Mouse (Mus musculus): ENCODE data around the gene Top2a. TPM values are rescaled to one million over a fixed set of nuclear protein-coding genes. Genes with fewer than 3 reads are reported as not detected.

The Top2a gene
- polyA plus RNA-seq, 1 experiment from 2014 or later = 97.6 TPM

DNA sequence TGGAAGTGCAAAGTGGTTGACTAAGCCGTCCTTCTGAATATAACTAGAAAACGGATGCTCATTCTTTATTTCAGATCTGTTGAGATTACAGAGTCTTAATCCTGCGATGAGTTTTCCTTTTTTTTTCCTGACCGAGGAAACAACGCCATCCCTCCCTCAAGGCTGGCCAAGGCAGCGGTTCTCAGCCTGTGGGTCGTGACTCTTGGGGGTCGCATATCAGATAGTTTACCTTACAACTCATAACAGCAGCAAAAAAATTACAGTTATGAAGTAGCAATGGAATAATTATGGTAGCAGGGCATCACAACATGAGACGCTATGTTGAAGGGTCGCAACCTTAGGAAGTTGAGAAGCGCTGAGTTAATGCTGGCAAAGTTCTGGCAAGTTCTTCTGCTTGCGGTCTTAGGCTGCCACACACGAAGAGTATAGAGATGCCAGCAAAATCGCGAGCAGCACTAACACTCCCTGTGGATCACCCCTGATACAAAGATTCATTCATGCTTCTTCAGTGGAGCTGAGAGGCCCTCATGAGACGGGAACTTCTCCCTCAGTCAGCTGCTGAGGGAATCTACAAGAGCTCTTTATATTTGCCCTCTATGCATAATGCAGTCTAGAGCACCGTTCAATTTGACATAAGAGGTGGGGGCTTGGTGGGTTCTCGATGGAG lies 612 bp upstream of the Top2a start:
- Histone ChIP-seq H3K4me3 (replicated peaks; ENCODE audit: low read length) (peak overlapping the region; percentile 49), H3K27me3 (replicated peaks; ENCODE audit: control insufficient read depth, insufficient read depth, low read length) (no peaks in the 10 kb centered on the region), H3K9ac (replicated peaks; ENCODE audit: low read depth, low read length) (0 out of 2 replicates have a peak overlapping the region, but pooled peaks have one; percentile 33), H3K9me3 (ENCODE audit: control insufficient read depth, low read length) (no peaks in the 10 kb centered on the region), H3K36me3 (ENCODE audit: control insufficient read depth, insufficient read depth) (no peaks in the 10 kb centered on the region), H3K4me1 (replicated peaks; ENCODE audit: control insufficient read depth, insufficient read depth, low read length) (peaks cover 14% of the 10 kb centered on the region), H3K4me2 (ENCODE audit: low read length) (peak overlapping the region; percentile 50), H3K27ac (ENCODE audit: low read length) (peak overlapping the region; percentile 7; the same call in 1 of the 2 replicates)
- WGBS = 47% methylated on average over 18 of the region's 18 CpGs
- 0 out of 2 replicates have a peak, but pooled peaks have one; percentile 1 for ATAC-seq

DNA sequence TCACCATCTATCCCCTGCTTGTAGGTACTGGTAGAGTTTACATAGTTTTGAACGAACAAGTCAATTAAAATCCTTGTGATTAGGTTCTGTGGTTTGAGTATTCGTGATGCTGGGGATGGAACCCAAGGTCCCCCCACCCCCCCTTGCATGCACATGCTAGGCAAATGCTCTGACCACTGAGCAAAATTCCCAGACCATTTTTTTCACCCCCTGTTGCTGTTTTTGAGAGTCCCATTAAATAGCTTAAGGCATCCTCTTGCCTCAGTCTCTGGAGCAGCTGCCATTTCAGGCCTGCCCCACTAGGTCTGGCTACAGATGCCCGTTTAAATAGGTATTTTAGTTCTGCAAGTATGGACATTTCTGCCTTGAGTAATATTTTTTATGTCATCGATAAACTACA lies 895 bp downstream of the Top2a start:
- H3K27me3 ChIP-seq (replicated peaks; ENCODE audit: control insufficient read depth, insufficient read depth, low read length) = no peaks in the 10 kb centered on the region

DNA sequence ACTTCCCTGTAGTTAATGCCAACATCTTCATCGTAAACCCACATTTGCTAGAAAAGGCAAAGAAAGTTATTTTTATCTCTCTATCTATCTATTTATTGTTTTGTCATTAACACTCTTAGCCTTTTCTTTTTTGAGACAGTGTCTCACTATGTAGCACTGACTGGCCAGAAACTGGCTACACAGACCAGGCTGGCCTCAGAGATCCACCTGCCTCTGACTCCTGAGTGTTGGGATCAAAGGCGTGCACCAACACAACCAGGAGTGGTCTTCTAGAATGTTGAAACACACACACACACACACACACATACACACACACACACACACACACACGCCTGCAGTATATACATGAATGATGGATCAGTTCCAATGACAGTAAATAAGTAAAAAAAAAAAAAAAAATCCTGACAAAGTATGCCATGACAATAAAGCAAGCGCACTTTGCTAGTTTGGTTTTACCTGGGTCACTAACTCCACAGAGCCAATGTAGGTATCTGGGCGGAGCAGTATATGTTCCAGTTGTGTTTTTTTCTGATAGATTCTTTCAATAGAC lies 1.5 kb downstream of the Top2a start:
- Histone ChIP-seq H3K9ac (replicated peaks; ENCODE audit: low read depth, low read length) (no peak overlapping the region), H3K36me3 (ENCODE audit: control insufficient read depth, insufficient read depth) (no peaks in the 10 kb centered on the region), H3K9me3 (ENCODE audit: control insufficient read depth, low read length) (no peaks in the 10 kb centered on the region), H3K4me1 (replicated peaks; ENCODE audit: control insufficient read depth, insufficient read depth, low read length) (peaks cover 14% of the 10 kb centered on the region), H3K27ac (ENCODE audit: low read length) (no peak overlapping the region), H3K27me3 (replicated peaks; ENCODE audit: control insufficient read depth, insufficient read depth, low read length) (no peaks in the 10 kb centered on the region), H3K4me2 (ENCODE audit: low read length) (peak overlapping the region; percentile 57), H3K4me3 (replicated peaks; ENCODE audit: low read length) (peak overlapping the region; percentile 55)
- 71% methylated on average over 5 of the region's 5 CpGs for WGBS
- no peak for ATAC-seq

More for the DNA sequence above, 895 bp downstream of the Top2a start:
- Histone ChIP-seq H3K36me3 (ENCODE audit: control insufficient read depth, insufficient read depth) (no peaks in the 10 kb centered on the region), H3K4me2 (ENCODE audit: low read length) (peak overlapping the region; percentile 57), H3K4me1 (replicated peaks; ENCODE audit: control insufficient read depth, insufficient read depth, low read length) (peaks cover 14% of the 10 kb centered on the region), H3K4me3 (replicated peaks; ENCODE audit: low read length) (peak overlapping the region; percentile 55), H3K27ac (ENCODE audit: low read length) (no peak overlapping the region), H3K9ac (replicated peaks; ENCODE audit: low read depth, low read length) (peak overlapping the region; percentile 18), H3K9me3 (ENCODE audit: control insufficient read depth, low read length) (no peaks in the 10 kb centered on the region)
- ATAC-seq = no peak
- 3% methylated on average over 4 of the region's 4 CpGs for WGBS

GRCm38 (mm10) chr11:99019844-99020243 lies 4.1 kb downstream of the Top2a start:
- 97% methylated on average over 6 of the region's 6 CpGs for WGBS
- Histone ChIP-seq H3K27ac (ENCODE audit: low read length) (no peak overlapping the region), H3K4me1 (replicated peaks; ENCODE audit: control insufficient read depth, insufficient read depth, low read length) (peaks cover 13% of the 10 kb centered on the region), H3K27me3 (replicated peaks; ENCODE audit: control insufficient read depth, insufficient read depth, low read length) (no peaks in the 10 kb centered on the region), H3K9ac (replicated peaks; ENCODE audit: low read depth, low read length) (no peak overlapping the region), H3K4me2 (ENCODE audit: low read length) (no peak overlapping the region), H3K4me3 (replicated peaks; ENCODE audit: low read length) (no peak overlapping the region), H3K36me3 (ENCODE audit: control insufficient read depth, insufficient read depth) (no peaks in the 10 kb centered on the region), H3K9me3 (ENCODE audit: control insufficient read depth, low read length) (no peaks in the 10 kb centered on the region)
- ATAC-seq = no peak

DNA sequence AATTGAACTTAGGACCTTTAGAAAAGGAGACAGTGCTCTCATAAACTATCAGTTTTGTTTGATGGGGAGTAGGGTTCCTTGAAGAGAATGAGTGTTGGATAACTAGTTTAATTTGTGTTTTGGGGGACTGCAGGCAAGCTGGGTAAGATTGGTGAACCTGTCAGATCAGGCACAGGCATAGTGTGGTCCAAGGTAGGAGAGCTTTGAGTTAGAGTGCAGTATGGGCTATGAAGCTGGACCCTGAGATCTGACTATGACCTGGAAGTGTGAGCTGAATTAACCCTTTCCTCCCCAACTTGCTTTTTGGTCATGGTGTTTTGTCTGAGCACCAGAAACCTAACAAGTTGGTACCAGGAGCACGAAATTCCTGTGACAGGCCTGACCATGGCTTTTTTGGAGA lies 10.1 kb downstream of the Top2a start:
- Histone ChIP-seq H3K27me3 (replicated peaks; ENCODE audit: control insufficient read depth, insufficient read depth, low read length) (no peaks in the 10 kb centered on the region), H3K36me3 (ENCODE audit: control insufficient read depth, insufficient read depth) (0 out of 2 replicates have a peak, but pooled peaks cover 6% of the 10 kb centered on the region), H3K9ac (replicated peaks; ENCODE audit: low read depth, low read length) (no peak overlapping the region), H3K4me2 (ENCODE audit: low read length) (no peak overlapping the region), H3K9me3 (ENCODE audit: control insufficient read depth, low read length) (no peaks in the 10 kb centered on the region), H3K4me3 (replicated peaks; ENCODE audit: low read length) (no peak overlapping the region), H3K27ac (ENCODE audit: low read length) (no peak overlapping the region), H3K4me1 (replicated peaks; ENCODE audit: control insufficient read depth, insufficient read depth, low read length) (no peaks in the 10 kb centered on the region)
- no peak for ATAC-seq
- WGBS = 97% methylated on average over 1 of the region's 1 CpGs

GRCm38 (mm10) chr11:99010706-99011105 lies 13.3 kb downstream of the Top2a start:
- no peaks in the 10 kb centered on the region for H3K4me1 ChIP-seq (replicated peaks; ENCODE audit: control insufficient read depth, insufficient read depth, low read length)
- 0 out of 2 replicates have a peak, but pooled peaks cover 6% of the 10 kb centered on the region for H3K36me3 ChIP-seq (ENCODE audit: control insufficient read depth, insufficient read depth)
- ATAC-seq = no peak
- H3K27me3 ChIP-seq (replicated peaks; ENCODE audit: control insufficient read depth, insufficient read depth, low read length) = no peaks in the 10 kb centered on the region
- WGBS = 94% methylated on average over 5 of the region's 5 CpGs
- no peak overlapping the region for H3K4me2 ChIP-seq (ENCODE audit: low read length)
- no peak overlapping the region for H3K27ac ChIP-seq (ENCODE audit: low read length)
- H3K4me3 ChIP-seq (replicated peaks; ENCODE audit: low read length) = no peak overlapping the region
- no peaks in the 10 kb centered on the region for H3K9me3 ChIP-seq (ENCODE audit: control insufficient read depth, low read length)
- H3K9ac ChIP-seq (replicated peaks; ENCODE audit: low read depth, low read length) = no peak overlapping the region

- no peaks in the 10 kb centered on the region for H3K4me1 ChIP-seq (replicated peaks; ENCODE audit: control insufficient read depth, insufficient read depth, low read length)
- no peak overlapping the region for H3K9ac ChIP-seq (replicated peaks; ENCODE audit: low read depth, low read length)
- no peaks in the 10 kb centered on the region for H3K27me3 ChIP-seq (replicated peaks; ENCODE audit: control insufficient read depth, insufficient read depth, low read length)
- no peak overlapping the region for H3K4me2 ChIP-seq (ENCODE audit: low read length)
- no peaks in the 10 kb centered on the region for H3K9me3 ChIP-seq (ENCODE audit: control insufficient read depth, low read length)
- 96% methylated on average over 4 of the region's 4 CpGs for WGBS
- no peak overlapping the region for H3K4me3 ChIP-seq (replicated peaks; ENCODE audit: low read length)
- no peak for ATAC-seq
- H3K27ac ChIP-seq (ENCODE audit: low read length) = no peak overlapping the region
- H3K36me3 ChIP-seq (ENCODE audit: control insufficient read depth, insufficient read depth) = 0 out of 2 replicates have a peak, but pooled peaks cover 6% of the 10 kb centered on the region
Observed at GRCm38 (mm10) chr11:99010124-99010523, 13.9 kb downstream of the Top2a start.

GRCm38 (mm10) chr11:99006788-99007187 lies 17.2 kb downstream of the Top2a start:
- Histone ChIP-seq H3K4me1 (replicated peaks; ENCODE audit: control insufficient read depth, insufficient read depth, low read length) (no peaks in the 10 kb centered on the region), H3K36me3 (ENCODE audit: control insufficient read depth, insufficient read depth) (0 out of 2 replicates have a peak, but pooled peaks cover 9% of the 10 kb centered on the region), H3K9me3 (ENCODE audit: control insufficient read depth, low read length) (no peaks in the 10 kb centered on the region), H3K27ac (ENCODE audit: low read length) (no peak overlapping the region), H3K4me2 (ENCODE audit: low read length) (no peak overlapping the region), H3K27me3 (replicated peaks; ENCODE audit: control insufficient read depth, insufficient read depth, low read length) (no peaks in the 10 kb centered on the region), H3K9ac (replicated peaks; ENCODE audit: low read depth, low read length) (no peak overlapping the region), H3K4me3 (replicated peaks; ENCODE audit: low read length) (no peak overlapping the region)
- ATAC-seq = no peak
- 91% methylated on average over 9 of the region's 9 CpGs for WGBS

DNA sequence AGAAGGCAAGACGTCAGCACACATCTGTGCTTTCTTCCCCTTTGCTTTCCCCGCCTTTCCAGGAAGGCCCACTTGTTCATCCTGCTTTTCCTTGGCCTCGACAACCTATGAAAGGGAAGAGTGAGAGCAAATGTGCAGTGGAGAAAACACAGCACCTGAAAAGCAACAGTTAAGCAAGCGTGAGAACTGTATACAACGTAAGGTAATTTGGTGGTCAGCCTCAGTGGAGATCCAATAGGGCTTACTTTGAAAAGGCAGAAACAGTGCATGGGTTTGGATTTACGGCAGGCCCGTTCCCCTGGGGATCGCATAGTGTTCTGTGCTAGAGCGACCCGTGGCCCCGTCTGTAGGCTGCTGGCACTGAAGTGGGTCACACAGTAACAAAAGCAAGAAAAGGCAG lies 24.7 kb downstream of the Top2a start:
- Histone ChIP-seq H3K27me3 (replicated peaks; ENCODE audit: control insufficient read depth, insufficient read depth, low read length) (no peaks in the 10 kb centered on the region), H3K4me2 (ENCODE audit: low read length) (no peak overlapping the region), H3K9ac (replicated peaks; ENCODE audit: low read depth, low read length) (no peak overlapping the region), H3K36me3 (ENCODE audit: control insufficient read depth, insufficient read depth) (peaks cover 4% of the 10 kb centered on the region; the same call in 1 of the 2 replicates), H3K27ac (ENCODE audit: low read length) (no peak overlapping the region), H3K9me3 (ENCODE audit: control insufficient read depth, low read length) (no peaks in the 10 kb centered on the region), H3K4me3 (replicated peaks; ENCODE audit: low read length) (no peak overlapping the region), H3K4me1 (replicated peaks; ENCODE audit: control insufficient read depth, insufficient read depth, low read length) (no peaks in the 10 kb centered on the region)
- ATAC-seq = no peak
- WGBS = 90% methylated on average over 11 of the region's 11 CpGs
